Mouse (Mus musculus) urinary bladder, postnatal 36 days (tissue): ENCODE data around the gene Bmper.

Source experiments
- DNase-seq, 2 experiments: peaks; one replicate each; pipeline ENCODE4 v3.0.0; 2022; ENCODE audit warnings: low spot score in 2 of 2, mixed read lengths in 1 of 2

The Bmper gene

DNA sequence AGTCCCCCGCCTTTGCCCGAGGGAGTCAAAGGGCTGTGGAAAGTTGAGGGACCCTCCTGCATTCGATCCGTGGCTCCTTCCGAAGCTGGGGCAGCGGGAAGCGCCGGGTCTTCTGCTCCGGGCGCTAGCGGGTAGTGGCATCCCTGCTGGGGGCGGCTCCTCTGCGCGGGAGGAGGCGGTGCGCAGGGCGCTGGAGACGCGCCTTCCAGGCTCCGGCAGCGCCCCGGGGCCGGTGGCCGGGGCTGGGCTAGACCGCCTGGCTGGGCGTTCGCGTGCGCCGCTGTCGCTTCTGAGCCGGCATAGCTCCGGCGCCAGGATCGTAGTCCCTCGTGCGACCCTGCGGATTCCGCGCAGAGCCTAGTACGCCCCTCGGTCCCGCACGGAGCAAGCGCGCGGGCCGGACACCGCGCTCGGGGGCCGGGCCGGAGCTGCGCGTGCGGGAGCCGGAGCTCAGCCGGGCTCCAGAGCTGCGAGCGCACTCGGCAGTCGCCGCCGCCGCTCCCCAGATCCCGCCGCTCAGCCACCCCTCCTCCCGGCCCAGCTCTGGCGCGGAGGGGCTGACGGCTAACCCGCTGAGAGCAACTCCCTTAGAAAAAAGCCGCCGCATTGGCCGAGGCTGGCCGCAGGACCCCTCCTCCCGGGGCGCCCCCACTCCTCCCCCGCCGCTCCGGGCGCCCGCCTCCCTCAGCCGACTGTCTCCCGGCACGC is at the start of gene Bmper:
TSS of gene Bmper (plus strand) at position 236 of the 708 bp plus-strand sequence.
- peak; percentile 9 to 47 for DNase-seq

DNA sequence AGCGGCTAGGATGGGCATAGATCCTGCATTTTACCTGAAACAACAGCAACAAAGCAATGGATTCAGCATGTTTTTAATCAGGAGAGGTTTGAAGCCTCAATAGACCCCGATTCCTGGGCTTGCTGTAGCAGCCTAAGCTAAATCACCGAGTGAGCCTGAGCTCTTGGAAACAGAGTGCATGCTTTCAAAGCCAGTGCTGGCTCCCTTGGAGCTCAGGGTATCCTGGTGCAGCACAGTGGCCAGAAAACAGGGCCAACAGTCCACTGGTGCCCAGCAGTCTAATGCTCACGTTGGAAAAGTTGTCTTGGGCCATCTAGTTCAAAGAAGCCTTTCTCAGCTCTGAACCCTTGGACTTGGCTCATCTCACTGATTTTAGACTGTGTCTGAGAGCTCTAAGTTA is 45.4 kb upstream of the Bmper start:
- DNase-seq: no peak

DNA sequence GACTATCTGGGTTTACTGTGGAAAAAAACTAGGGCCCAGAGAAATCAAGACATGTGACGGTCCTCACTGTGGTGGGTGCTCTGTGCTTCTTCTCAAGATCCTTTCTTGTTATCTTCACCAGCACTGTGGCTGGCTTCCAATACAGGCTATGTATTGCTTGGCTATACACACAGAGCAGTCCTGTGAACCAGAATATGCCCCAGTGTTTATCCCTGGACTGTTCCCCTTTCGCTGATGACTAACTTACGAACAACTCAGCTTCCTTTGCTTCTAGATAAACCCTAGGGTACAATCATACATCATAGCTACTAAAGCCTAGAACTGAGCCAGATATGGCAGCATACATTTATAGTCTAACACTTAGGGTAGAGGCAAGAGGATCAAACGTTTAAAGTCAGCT is 35.7 kb upstream of the Bmper start:
- no peak for DNase-seq

- no peak for DNase-seq
Observed at GRCm38 (mm10) chr9:23188136-23188535, 34.7 kb upstream of the Bmper start.

DNA sequence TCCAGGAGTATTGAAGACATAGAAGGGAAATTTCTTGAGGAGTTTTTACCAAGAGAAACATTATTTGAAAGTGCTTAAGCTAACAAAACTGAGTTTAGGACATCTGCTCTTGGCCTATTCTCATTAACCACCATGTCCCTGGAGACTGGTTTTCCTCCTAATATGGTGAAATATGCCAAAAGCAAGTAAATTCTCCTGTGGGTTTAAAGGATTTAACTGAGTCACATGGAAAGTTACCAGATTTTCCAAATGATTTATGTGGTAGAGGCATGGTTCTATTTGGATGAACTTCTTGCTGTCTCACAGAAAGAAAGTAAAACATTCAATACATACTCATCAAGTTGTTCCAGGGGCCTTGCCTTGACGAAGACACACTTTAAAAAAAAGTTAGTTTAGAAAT is 31.9 kb upstream of the Bmper start:
- DNase-seq: no peak

DNA sequence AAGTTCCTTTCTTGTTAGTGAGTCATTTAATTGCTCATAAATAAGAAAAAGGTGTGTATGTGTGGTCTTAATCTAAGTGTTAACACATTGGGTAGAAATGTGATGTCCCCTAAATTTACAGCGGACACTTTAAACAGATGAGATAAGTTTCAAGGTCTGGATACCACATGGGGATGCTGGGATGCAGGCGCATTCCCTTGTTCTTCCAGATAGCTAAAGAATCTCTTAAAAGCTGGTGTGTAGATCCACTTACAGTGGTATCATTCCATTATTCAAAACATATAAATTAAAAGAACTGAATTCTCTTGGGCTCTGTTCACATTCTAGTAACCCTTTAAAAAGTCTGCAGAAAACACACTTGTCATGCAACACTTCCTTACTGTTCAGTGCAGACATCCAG is 31.4 kb upstream of the Bmper start:
- DNase-seq: no peak

- no peak for DNase-seq
Observed at GRCm38 (mm10) chr9:23192567-23193331, 30.1 kb upstream of the Bmper start.

- DNase-seq: no peak
Observed at GRCm38 (mm10) chr9:23198996-23199395, 23.9 kb upstream of the Bmper start.

GRCm38 (mm10) chr9:23199841-23200240 is 23.0 kb upstream of the Bmper start:
- DNase-seq: peak in 1 of 2 experiments; percentile 16

GRCm38 (mm10) chr9:23200828-23201227 is 22.0 kb upstream of the Bmper start:
- no peak for DNase-seq

GRCm38 (mm10) chr9:23202431-23202830 is 20.4 kb upstream of the Bmper start:
- peak in 1 of 2 experiments; percentile 42 for DNase-seq

- DNase-seq: no peak
Observed at GRCm38 (mm10) chr9:23204339-23205288, 18.3 kb upstream of the Bmper start.

- no peak for DNase-seq
Observed at GRCm38 (mm10) chr9:23205304-23205703, 17.6 kb upstream of the Bmper start.

- no peak for DNase-seq
Observed at GRCm38 (mm10) chr9:23205757-23206156, 17.1 kb upstream of the Bmper start.

DNA sequence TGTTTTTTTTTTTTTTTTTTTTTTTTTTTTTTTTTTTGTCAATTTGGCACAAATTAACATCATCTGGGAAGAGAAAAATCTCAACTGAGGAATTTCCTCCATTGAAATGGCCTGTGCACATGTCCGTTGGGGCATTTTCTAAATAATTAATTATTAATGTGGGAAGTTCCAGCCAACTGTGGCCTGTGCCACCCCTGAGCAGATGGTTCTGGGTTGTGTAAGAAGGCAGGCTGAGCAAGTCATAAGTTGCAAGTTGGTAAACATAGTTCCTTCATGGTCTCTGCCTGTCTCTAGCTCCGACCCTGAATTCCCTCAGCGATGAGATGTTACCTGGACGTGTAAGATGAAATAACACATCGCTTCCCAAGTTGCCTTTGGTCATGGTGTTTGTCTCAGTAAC is 16.7 kb upstream of the Bmper start:
- DNase-seq: no peak

GRCm38 (mm10) chr9:23212303-23212702 is 10.6 kb upstream of the Bmper start:
- DNase-seq: peak; percentile 48 to 69

GRCm38 (mm10) chr9:23219754-23220153 is 3.1 kb upstream of the Bmper start:
- DNase-seq: no peak

DNA sequence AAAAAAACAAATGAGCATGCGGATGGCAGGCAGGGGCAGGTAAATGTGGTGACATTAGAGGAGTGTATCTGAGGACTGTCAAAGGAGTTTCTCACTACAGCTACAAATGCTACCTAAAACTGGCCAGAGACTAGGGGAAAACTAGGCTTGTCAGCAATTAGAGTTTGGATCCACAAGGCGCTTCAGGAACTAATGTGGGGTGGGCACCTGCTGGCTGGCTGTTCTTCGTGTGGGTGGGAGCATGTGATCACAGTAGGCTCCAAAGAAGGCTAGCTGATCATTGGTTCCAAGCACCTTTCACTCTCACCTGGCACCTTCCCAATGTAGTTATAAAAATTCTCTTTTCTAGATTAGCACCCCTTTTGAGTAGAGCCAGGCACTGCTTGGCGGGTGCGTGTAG is 900 bp upstream of the Bmper start:
- no peak for DNase-seq

GRCm38 (mm10) chr9:23222492-23222840 is 410 bp upstream of the Bmper start:
- peak in 1 of 2 experiments; percentile 49 for DNase-seq

DNA sequence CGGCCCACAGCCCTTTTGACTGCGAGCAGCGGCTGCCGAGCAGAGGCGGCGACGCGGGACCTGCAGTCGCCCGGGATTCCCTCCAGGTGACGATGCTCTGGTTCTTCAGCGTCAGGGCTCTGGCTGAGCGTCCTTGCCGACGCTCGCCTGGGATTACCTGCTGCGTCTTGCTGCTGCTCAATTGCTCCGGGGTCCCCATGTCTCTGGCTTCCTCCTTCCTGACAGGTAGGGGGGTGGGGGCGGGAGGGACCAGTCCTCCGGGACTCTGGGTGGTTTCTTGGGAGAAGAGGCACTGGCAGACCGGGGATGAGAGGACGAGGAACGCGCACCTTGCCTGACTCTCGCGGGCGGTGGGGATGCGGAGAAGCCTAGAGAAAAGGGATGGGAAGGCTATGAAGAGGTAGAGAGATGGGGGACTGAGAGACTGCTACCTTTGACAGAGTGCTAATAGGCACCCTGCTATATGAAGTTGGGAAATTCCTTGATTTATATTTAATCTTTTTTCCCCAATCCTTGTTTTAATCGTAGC is 737 bp downstream of the Bmper start:
- no peak for DNase-seq

GRCm38 (mm10) chr9:23233464-23234121 is 10.7 kb downstream of the Bmper start:
- no peak for DNase-seq
